Mouse (Mus musculus): ENCODE results near the gene Dr1. TPM values are rescaled to one million over a fixed set of nuclear protein-coding genes. Genes with fewer than 3 reads are reported as not detected.
A peak's percentile ranks its signal among the peaks of the same experiment; 100 is the strongest.
"Not testable (repeated sequence)": the region's sequence is repeated elsewhere in the genome, so short reads cannot be mapped to it uniquely, and the experiment has no call there.

Dr1 gene
- polyA plus RNA-seq, 2 experiments: 17.3 to 25.3 TPM

DNA sequence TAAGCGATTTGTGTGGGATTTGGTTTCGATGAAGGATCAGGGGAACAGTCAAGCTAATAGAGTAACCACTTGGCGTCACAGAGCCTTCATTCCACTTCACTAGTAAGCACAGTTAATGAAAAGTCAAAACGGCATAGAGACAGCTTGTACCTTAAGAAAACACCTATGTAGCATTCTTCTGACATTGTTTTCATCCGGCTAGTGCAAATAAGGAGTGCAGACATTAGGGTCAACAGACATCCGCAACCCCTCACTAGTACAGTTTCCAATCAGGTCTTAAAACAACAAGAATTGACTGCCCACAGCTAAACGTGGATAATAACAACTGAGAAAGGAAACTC lies 1.1 kb downstream of the Dr1 start:
- Histone ChIP-seq H3K27ac (peak overlapping the region; percentile 95), H3K27me3 (ENCODE audit: control insufficient read depth, insufficient read depth, low read length) (no peaks in the 10 kb centered on the region), H3K36me3 (replicated peaks; ENCODE audit: control insufficient read depth, insufficient read depth, low read depth) (peaks cover 9% of the 10 kb centered on the region), H3K4me3 (ENCODE audit: insufficient read depth in 1 of 2, low read depth in 2 of 2, low read length in 2 of 2) (peak overlapping the region; percentile 84 to 100), H3K9me3 (ENCODE audit: control insufficient read depth, low read length) (no peaks in the 10 kb centered on the region), H3K4me1 (replicated peaks; ENCODE audit: control insufficient read depth in 2 of 2, insufficient read depth in 2 of 2, low read length in 1 of 2) (peaks cover 34 to 48% of the 10 kb centered on the region in 2 experiments), H3K9ac (replicated peaks) (peak overlapping the region; percentile 94), H3K4me2 (ENCODE audit: low read depth) (peak overlapping the region; percentile 96)
- DNase-seq (ENCODE audit: low read depth in 3 of 3, low spot score in 3 of 3) (no peak), ATAC-seq (ENCODE audit: insufficient read depth) (no peak)
- WGBS (ENCODE audit: insufficient replicate concordance): 5% methylated on average over 7 of the region's 7 CpGs
- TF ChIP-seq EP300 (IDR thresholded peaks at IDR 0.05; ENCODE audit: low read depth) (no peak), CTCF (IDR thresholded peaks at IDR 0.05; ENCODE audit: low read depth) (no peak)

DNA sequence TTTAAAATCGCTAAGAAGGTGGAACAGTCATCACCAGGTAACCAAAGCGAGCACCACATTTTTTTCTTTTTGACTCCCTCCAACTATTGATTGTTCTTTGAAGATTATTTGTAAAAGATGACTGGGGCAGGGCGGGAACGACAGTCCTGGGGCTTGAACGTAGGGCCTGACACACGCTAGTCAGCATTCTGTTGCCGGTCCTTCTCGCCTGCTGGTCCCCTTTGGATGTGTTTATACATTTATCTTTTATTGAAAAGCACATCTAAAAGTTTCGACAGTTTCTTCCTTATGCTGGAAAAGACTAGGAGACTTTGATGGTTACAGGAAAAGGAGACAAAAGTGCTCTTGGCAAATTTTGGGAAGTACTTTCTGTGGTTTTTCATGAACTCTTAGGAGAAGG lies 1.7 kb downstream of the Dr1 start:
- H3K36me3 ChIP-seq (replicated peaks; ENCODE audit: control insufficient read depth, insufficient read depth, low read depth): peaks cover 13% of the 10 kb centered on the region
- H3K27me3 ChIP-seq (ENCODE audit: control insufficient read depth, insufficient read depth, low read length): no peaks in the 10 kb centered on the region
- TF ChIP-seq CTCF (IDR thresholded peaks at IDR 0.05; ENCODE audit: low read depth): no peak
- TF ChIP-seq EP300 (IDR thresholded peaks at IDR 0.05; ENCODE audit: low read depth): no peak
- ATAC-seq (ENCODE audit: insufficient read depth) (no peak), DNase-seq (ENCODE audit: low read depth in 3 of 3, low spot score in 3 of 3) (peak in 1 of 3 experiments; percentile 37)
- peaks cover 28 to 41% of the 10 kb centered on the region in 2 experiments for H3K4me1 ChIP-seq (replicated peaks; ENCODE audit: control insufficient read depth in 2 of 2, insufficient read depth in 2 of 2, low read length in 1 of 2)
- peak overlapping the region; percentile 84 to 100 for H3K4me3 ChIP-seq (ENCODE audit: insufficient read depth in 1 of 2, low read depth in 2 of 2, low read length in 2 of 2)
- 4% methylated on average over 9 of the region's 9 CpGs for WGBS (ENCODE audit: insufficient replicate concordance)
- peak overlapping the region; percentile 95 for H3K27ac ChIP-seq
- H3K4me2 ChIP-seq (ENCODE audit: low read depth): peak overlapping the region; percentile 96
- peak overlapping the region; percentile 94 for H3K9ac ChIP-seq (replicated peaks)
- no peaks in the 10 kb centered on the region for H3K9me3 ChIP-seq (ENCODE audit: control insufficient read depth, low read length)

DNA sequence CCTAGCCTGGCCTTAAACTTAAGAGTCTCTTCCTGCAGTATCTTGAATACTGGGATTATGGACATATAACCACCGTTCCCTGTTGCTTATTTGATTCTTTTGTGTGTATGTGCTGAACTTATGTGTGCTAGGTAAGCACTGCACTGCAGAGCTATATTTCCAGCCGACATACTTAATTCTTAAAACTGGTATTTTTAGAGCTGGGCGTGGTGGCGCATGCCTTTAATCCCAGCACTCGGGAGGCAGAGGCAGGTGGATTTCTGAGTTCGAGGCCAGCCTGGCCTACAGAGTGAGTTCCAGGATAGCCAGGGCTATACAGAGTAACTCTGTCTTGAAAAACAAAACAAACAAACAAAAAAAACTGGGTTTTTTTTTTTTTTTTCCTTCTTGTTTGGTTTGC lies 2.6 kb downstream of the Dr1 start:
- not testable (repeated sequence) for H3K27me3 ChIP-seq (ENCODE audit: control insufficient read depth, insufficient read depth, low read length); ATAC-seq (ENCODE audit: insufficient read depth); DNase-seq (ENCODE audit: low read depth in 3 of 3, low spot score in 3 of 3); H3K27ac ChIP-seq; H3K9me3 ChIP-seq (ENCODE audit: control insufficient read depth, low read length)
- WGBS (ENCODE audit: insufficient replicate concordance): 70% methylated on average over 6 of the region's 6 CpGs
- Histone ChIP-seq H3K9ac (replicated peaks) (peak overlapping the region; percentile 33; the same call in 1 of the 2 replicates), H3K36me3 (replicated peaks; ENCODE audit: control insufficient read depth, insufficient read depth, low read depth) (peaks cover 16% of the 10 kb centered on the region), H3K4me1 (replicated peaks; ENCODE audit: control insufficient read depth in 2 of 2, insufficient read depth in 2 of 2, low read length in 1 of 2) (peaks cover 20 to 33% of the 10 kb centered on the region in 2 experiments), H3K4me3 (ENCODE audit: insufficient read depth in 1 of 2, low read depth in 2 of 2, low read length in 2 of 2) (peak overlapping the region; percentile 51 to 100; a peak in 3 of 4 replicates), H3K4me2 (ENCODE audit: low read depth) (peak overlapping the region; percentile 96)

DNA sequence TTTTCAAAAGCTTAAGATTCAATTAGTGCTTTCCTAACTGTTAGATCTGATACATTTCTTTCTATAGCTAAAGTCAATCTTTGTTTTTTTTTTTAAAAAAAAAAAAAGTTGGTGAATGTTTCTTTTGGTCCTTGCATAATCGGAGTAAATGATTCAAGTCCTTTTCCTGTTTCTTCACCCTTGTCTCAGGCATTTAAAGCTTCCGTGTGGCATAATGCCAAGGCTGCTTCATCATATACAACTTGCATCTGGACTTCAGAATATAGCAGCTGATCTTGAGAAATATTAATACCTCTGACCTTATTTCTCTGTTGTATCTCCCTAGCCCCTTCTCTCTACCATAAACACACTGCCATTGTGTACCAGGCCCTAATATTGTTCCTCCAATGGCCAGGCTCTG lies 18.3 kb downstream of the Dr1 start:
- DNase-seq (ENCODE audit: low read depth in 3 of 3, low spot score in 3 of 3) (no peak), ATAC-seq (ENCODE audit: insufficient read depth) (no peak)
- Histone ChIP-seq H3K9me3 (ENCODE audit: control insufficient read depth, low read length) (no peaks in the 10 kb centered on the region), H3K36me3 (replicated peaks; ENCODE audit: control insufficient read depth, insufficient read depth, low read depth) (no peaks in the 10 kb centered on the region), H3K4me1 (replicated peaks; ENCODE audit: control insufficient read depth in 2 of 2, insufficient read depth in 2 of 2, low read length in 1 of 2) (peaks cover 0 to 4% of the 10 kb centered on the region in 2 experiments; a peak in 2 of 4 replicates), H3K4me2 (ENCODE audit: low read depth) (no peak overlapping the region), H3K27me3 (ENCODE audit: control insufficient read depth, insufficient read depth, low read length) (no peaks in the 10 kb centered on the region), H3K27ac (no peak overlapping the region), H3K4me3 (ENCODE audit: insufficient read depth in 1 of 2, low read depth in 2 of 2, low read length in 2 of 2) (no peak overlapping the region), H3K9ac (replicated peaks) (no peak overlapping the region)
- TF ChIP-seq CTCF (IDR thresholded peaks at IDR 0.05; ENCODE audit: low read depth): no peak
- TF ChIP-seq EP300 (IDR thresholded peaks at IDR 0.05; ENCODE audit: low read depth): no peak
- 71% methylated on average over 2 of the region's 2 CpGs for WGBS (ENCODE audit: insufficient replicate concordance)

DNA sequence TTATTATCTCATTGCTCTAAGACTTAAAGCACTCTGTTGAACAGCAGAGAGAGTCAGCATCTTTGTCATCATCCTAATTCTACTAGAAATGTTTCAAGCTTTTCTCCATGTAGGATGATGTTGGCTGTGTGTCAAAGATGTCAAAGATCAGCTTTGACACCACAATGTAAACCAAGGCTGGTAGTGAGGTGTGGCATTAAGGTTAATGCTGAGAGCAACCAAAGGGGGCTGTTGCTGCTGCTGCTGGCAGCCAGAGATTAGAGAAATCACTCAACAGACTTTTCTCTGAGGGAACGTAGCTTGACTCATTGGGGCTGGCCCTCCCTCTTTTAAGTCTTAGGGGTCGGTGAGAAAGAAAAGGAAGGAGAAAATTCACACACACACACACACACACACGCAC lies 32.9 kb downstream of the Dr1 start:
- H3K4me2 ChIP-seq (ENCODE audit: low read depth): no peak overlapping the region
- DNase-seq (ENCODE audit: low read depth in 3 of 3, low spot score in 3 of 3) (no peak), ATAC-seq (ENCODE audit: insufficient read depth) (no peak)
- 29% methylated on average over 3 of the region's 3 CpGs for WGBS (ENCODE audit: insufficient replicate concordance)
- H3K4me3 ChIP-seq (ENCODE audit: insufficient read depth in 1 of 2, low read depth in 2 of 2, low read length in 2 of 2): no peak overlapping the region
- H3K36me3 ChIP-seq (replicated peaks; ENCODE audit: control insufficient read depth, insufficient read depth, low read depth): no peaks in the 10 kb centered on the region
- H3K27ac ChIP-seq: no peak overlapping the region
- no peaks in the 10 kb centered on the region for H3K4me1 ChIP-seq (replicated peaks; ENCODE audit: control insufficient read depth in 2 of 2, insufficient read depth in 2 of 2, low read length in 1 of 2)
- no peaks in the 10 kb centered on the region for H3K27me3 ChIP-seq (ENCODE audit: control insufficient read depth, insufficient read depth, low read length)
- H3K9me3 ChIP-seq (ENCODE audit: control insufficient read depth, low read length): no peaks in the 10 kb centered on the region
- TF ChIP-seq EP300 (IDR thresholded peaks at IDR 0.05; ENCODE audit: low read depth) (no peak), CTCF (IDR thresholded peaks at IDR 0.05; ENCODE audit: low read depth) (no peak)
- no peak overlapping the region for H3K9ac ChIP-seq (replicated peaks)
